Mouse (Mus musculus): ENCODE results near the gene Gm14410. TPM values are rescaled to one million over a fixed set of nuclear protein-coding genes. Genes with fewer than 3 reads are reported as not detected.
"Not testable (repeated sequence)": the region's sequence is repeated elsewhere in the genome, so short reads cannot be mapped to it uniquely, and the experiment has no call there.

Gm14410 gene
- 10 to 100 TPM; 61.6 to 70.5 TPM for total RNA-seq (2021)
- long read RNA-seq, transcript Gm14410-201 (4 exons, 912 nt) = major isoform, 35 of 48 reads
- long read RNA-seq, partial matches to known transcripts = 0 of 48 reads
- long read RNA-seq, other reads (novel, unspliced or antisense) = 13 of 48 reads

DNA sequence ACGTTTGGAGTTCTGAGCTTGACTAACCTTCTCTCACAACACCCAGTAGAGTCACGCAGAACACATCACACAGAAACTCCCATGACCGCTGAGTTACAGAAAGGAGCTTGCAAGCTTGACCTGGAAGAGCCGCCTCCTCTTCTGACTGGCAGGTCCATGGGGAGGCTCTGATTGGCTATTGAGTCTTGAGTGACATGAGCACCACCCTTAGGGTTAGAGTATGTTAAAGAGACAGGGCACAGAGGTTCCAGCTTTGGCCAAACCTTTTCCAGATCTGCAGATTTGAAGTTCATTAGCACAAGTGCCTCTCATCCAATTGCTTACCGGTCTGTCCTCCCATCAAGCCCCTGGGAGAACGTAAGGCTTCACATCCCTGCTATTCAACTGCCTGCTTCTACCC is at the start of gene Gm14410:
Gene Gm14410, minus strand, starts transcription at position 81 of the 400 bp plus-strand sequence.
- peak; percentile 63 to 73 for DNase-seq (ENCODE audit: low spot score in 2 of 2)

DNA sequence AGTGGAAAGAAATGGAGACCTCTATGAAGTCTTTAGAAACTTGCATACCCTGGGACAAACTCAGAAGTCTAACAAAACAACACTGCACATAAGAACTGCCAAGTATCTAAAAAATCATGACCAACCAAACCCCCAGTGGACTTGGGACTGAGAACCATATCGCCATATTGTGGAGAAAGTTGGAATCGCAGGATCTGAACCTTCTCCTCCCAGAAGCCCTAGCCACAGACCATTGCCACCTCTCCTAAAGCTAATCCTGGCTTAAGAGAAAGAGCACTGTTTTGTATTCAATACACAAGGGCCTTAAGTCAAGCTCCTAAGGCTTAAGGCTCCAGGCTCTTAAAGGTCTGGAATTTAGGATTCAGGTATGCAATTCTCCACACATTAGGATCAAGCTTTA is 41.2 kb upstream of the Gm14410 start:
- not testable (repeated sequence) for DNase-seq (ENCODE audit: low spot score in 2 of 2)

DNA sequence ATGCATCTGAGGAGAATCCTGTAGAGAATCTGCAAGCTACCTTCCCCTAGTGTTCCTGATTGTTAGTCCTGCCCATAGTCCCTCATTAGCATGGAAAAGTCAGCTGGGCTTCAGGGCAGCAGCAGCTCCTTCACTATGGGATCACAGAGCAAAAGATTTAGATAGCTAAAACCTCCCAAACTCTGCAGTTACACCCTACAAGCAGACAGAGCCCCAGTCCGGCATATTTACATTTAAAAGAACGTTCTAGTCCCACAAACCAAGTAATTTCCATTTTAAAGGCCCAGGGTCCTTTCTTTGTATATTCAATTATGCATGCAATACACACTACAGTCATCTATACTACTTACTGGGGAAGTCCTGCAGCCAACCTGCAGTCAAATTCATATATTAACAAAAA is 24.2 kb upstream of the Gm14410 start:
- DNase-seq (ENCODE audit: low spot score in 2 of 2) = not testable (repeated sequence)

GRCm38 (mm10) chr2:177172749-177173148 is 33.5 kb downstream of the Gm14410 start:
- not testable (repeated sequence) for DNase-seq (ENCODE audit: low spot score in 2 of 2)

Other genes with a start within 250 kb of the Gm14410 start
- 10 to 100 TPM; 66.6 to 74.2 TPM for gene Gm14419, start 205.5 kb downstream of the Gm14410 start, total RNA-seq (2021)
- 1 to 10 TPM in 1 of 2 experiments, under 1 TPM in 1; 0.91 to 1.5 TPM for gene Gm14401, start 132.1 kb downstream of the Gm14410 start, total RNA-seq (2021)
- 1 to 10 TPM; 1.3 TPM for gene Gm14409, start 60.6 kb upstream of the Gm14410 start, total RNA-seq (2021)
- gene Gm14412, start 117.9 kb upstream of the Gm14410 start, total RNA-seq (2021) = 1 to 10 TPM; 2.2 to 2.8 TPM
- 10 to 100 TPM; 31.6 to 37.6 TPM for gene Gm14418, start 191.9 kb upstream of the Gm14410 start, total RNA-seq (2021)

Data from layer of hippocampus, postnatal 10 days (tissue).